Mouse (Mus musculus): ENCODE data around the gene Ubr4. TPM values are rescaled to one million over a fixed set of nuclear protein-coding genes. Genes with fewer than 3 reads are reported as not detected.

Ubr4 gene
- polyA plus RNA-seq, 1 experiment from 2014 or later, result 84.5 TPM

DNA sequence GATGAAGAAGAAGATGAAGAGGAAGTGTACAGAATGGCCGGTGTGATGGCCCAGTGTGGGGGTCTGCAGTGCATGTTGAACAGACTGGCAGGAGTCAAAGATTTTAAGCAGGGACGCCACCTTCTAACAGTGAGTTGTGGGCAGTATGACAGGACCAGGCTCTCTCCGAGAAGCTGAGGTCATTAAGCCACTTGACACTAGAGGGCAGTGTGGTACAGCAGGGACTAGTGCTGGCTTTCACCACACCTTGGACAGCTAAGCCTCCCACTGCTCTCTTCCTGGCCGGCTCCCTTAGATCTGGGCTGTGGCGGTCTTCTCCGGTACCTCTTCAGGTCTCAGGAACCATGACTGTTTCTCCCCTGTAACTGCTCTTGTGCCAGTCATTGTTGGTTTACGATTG is 117.8 kb downstream of the Ubr4 start:
- no peaks in the 10 kb centered on the region for H3K27me3 ChIP-seq (ENCODE audit: insufficient read depth, low read length)
- H3K4me1 ChIP-seq (ENCODE audit: insufficient read depth), result no peaks in the 10 kb centered on the region
- H3K4me3 ChIP-seq (ENCODE audit: low read depth, low read length), result no peak overlapping the region
- TF ChIP-seq CTCF (IDR thresholded peaks at IDR 0.05; ENCODE audit: low read depth), result peak; percentile 93
- ATAC-seq (ENCODE audit: insufficient read depth) (peak; percentile 82), DNase-seq (peak; percentile 93)
- no peaks in the 10 kb centered on the region for H3K9me3 ChIP-seq (ENCODE audit: low read depth, low read length)
- peaks cover 100% of the 10 kb centered on the region for H3K36me3 ChIP-seq (ENCODE audit: insufficient read depth)
- no peak overlapping the region for H3K4me2 ChIP-seq
- no peak overlapping the region for H3K27ac ChIP-seq (ENCODE audit: low read depth)
- WGBS, result 38% methylated on average over 7 of the region's 7 CpGs
- H3K9ac ChIP-seq, result no peak overlapping the region

DNA sequence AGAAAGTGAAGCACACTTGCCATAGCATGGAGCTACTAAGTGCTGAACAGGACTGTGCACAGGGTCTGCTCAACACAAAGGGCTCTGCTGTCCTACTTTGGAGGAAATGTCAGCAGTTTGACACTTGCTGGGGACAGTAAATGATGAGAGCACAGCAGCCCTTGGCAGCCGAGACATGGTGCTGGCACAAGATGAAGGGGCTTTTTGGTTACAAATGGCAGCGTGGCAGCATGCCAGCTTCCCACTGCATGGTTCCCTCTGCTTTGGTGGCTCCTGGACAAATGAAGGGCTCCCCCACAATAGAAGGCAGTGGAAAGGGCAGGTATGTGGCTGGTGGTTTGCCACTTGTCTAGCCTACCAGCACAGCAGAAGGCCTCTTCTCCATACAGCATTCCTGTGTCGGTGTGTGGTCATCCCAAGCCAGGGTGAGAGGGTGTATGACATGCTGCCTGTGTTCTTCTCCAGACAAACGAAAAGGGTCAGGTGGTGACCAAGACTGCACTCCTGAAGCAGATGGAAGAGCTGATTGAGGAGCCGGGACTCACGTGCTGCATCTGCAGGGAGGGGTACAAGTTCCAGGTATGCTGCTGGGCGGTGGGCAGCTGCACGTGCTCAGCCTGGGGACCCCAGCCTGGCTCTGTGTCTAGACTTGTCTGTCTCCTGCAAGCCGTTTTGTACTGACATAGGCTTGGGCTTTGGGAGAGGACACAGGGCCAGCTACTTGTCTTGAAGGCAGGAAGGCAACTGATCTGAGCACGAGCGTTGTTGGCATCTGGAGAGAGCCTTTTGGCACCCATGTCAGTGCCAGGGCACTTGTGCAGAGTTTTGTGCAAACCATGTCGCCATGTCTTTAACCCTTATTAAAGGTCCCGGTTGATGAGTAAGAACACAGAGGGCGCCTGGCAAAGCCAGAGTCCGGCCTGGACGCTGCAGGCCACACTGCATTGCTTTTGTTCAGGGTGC is 124.5 kb downstream of the Ubr4 start:
- 0 out of 2 replicates have a peak, but pooled peaks have one; percentile 11 for ATAC-seq (ENCODE audit: insufficient read depth)
- peaks cover 99% of the 10 kb centered on the region for H3K36me3 ChIP-seq (ENCODE audit: insufficient read depth)
- H3K4me3 ChIP-seq (ENCODE audit: low read depth, low read length), result no peak overlapping the region
- no peak overlapping the region for H3K9ac ChIP-seq
- WGBS, result 85% methylated on average over 16 of the region's 16 CpGs
- H3K27me3 ChIP-seq (ENCODE audit: insufficient read depth, low read length), result no peaks in the 10 kb centered on the region
- H3K4me2 ChIP-seq, result no peak overlapping the region
- no peaks in the 10 kb centered on the region for H3K9me3 ChIP-seq (ENCODE audit: low read depth, low read length)
- H3K4me1 ChIP-seq (ENCODE audit: insufficient read depth), result no peaks in the 10 kb centered on the region
- DNase-seq, result peak; percentile 60
- no peak for TF ChIP-seq CTCF (IDR thresholded peaks at IDR 0.05; ENCODE audit: low read depth)
- H3K27ac ChIP-seq (ENCODE audit: low read depth), result no peak overlapping the region

DNA sequence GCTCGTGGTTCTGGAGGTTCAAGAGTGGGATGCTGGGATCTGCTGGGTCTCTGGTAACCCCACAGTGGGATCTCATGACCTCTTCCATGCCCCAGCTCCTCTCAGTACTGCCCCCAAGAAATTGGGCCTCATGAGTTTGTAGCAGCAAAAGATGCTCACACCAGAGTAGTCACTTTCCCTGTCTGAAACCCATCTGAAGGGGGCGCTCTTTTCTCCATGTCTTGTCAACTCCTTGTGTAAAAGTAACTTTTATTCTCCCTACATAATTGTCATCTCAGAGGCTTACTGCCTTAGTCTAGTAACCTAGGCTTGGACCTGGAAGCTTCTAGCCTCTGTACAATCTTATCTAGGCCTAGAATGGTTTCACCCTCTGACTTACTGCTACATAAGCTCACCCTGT is 125.6 kb downstream of the Ubr4 start:
- Histone ChIP-seq H3K4me1 (ENCODE audit: insufficient read depth) (no peaks in the 10 kb centered on the region), H3K4me2 (no peak overlapping the region), H3K9me3 (ENCODE audit: low read depth, low read length) (no peaks in the 10 kb centered on the region), H3K36me3 (ENCODE audit: insufficient read depth) (peaks cover 99% of the 10 kb centered on the region), H3K27ac (ENCODE audit: low read depth) (no peak overlapping the region), H3K4me3 (ENCODE audit: low read depth, low read length) (no peak overlapping the region), H3K27me3 (ENCODE audit: insufficient read depth, low read length) (no peaks in the 10 kb centered on the region), H3K9ac (no peak overlapping the region)
- DNase-seq (peak; percentile 38), ATAC-seq (ENCODE audit: insufficient read depth) (no peak)
- WGBS, result 84% methylated on average over 2 of the region's 2 CpGs
- peak; percentile 39 for TF ChIP-seq CTCF (IDR thresholded peaks at IDR 0.05; ENCODE audit: low read depth)

DNA sequence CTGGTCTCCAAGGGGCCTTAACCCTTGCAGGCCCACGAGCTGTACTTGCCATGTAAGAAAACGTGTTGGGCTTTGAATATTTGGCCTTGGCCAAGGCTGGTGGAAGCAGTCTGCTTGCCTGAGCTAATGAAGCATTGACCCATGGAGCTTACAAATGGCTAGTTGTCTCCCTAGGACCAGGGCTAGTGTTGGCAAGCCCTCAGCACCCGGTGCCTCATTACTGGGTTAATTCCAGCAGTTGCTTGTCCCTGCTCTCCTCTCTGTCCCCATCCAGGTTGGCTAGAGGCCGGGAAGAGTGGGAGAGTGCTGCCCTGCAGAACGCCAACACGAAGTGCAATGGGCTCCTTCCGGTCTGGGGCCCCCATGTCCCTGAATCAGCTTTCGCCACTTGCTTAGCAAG is 126.8 kb downstream of the Ubr4 start:
- ATAC-seq (ENCODE audit: insufficient read depth) (no peak), DNase-seq (no peak)
- Histone ChIP-seq H3K4me1 (ENCODE audit: insufficient read depth) (no peaks in the 10 kb centered on the region), H3K9ac (no peak overlapping the region), H3K27ac (ENCODE audit: low read depth) (no peak overlapping the region), H3K36me3 (ENCODE audit: insufficient read depth) (peaks cover 99% of the 10 kb centered on the region), H3K27me3 (ENCODE audit: insufficient read depth, low read length) (no peaks in the 10 kb centered on the region), H3K4me3 (ENCODE audit: low read depth, low read length) (no peak overlapping the region), H3K9me3 (ENCODE audit: low read depth, low read length) (no peaks in the 10 kb centered on the region), H3K4me2 (no peak overlapping the region)
- TF ChIP-seq CTCF (IDR thresholded peaks at IDR 0.05; ENCODE audit: low read depth), result no peak
- WGBS, result 87% methylated on average over 8 of the region's 8 CpGs

DNA sequence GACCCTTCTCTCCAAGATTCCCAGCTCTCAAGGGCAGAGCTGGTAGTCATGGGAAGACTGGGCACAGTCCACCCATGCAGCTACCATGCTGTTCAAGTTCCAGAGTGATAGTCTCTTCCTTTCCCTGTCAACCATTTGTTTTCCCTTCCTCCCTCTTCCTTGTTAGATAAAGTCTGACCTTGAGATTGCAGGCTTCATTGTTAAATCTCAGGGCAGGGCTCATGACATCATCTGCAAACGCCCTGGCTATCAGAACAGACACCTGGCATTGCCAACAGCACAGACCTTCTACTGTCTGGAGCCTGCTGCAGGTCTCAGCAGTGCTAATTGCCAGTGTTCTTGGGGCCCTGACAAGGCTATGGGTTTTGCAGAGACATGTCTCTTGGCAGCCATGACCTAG is 129.0 kb downstream of the Ubr4 start:
- no peak overlapping the region for H3K9ac ChIP-seq
- ATAC-seq (ENCODE audit: insufficient read depth), result no peak
- WGBS, result 62% methylated on average over 1 of the region's 1 CpGs

DNA sequence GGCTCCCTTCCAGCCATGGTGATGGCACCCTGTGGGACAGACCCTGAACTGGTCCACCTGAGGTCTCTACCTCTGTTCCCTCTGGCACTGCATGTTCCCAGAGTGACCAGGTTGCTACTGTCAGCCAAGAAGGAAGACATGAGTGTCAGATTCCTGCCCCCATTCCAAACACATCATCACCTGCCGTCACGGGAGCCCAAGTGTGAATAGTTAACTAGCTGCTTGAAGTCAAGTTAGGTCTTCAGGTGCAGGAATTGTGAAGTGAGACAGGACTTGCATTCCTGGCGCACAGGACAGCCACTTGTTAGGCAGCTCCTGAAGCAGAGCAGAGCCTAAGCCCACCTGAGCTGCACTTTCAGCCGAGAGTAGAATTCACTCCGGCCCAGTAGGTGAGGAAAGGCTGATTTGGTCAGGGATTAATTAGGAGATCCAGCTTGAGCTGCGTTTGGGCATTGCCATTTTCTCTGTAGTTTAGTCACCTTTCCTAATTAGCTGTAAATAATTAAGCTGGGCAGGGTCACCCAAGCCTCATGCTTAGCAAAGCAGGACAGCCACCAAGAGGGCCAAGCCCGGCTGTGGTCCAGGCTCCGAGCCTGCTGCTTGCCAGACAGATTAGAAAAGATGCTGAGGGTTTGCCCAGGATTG is 131.2 kb downstream of the Ubr4 start:
- DNase-seq (no peak), ATAC-seq (ENCODE audit: insufficient read depth) (no peak)
- no peaks in the 10 kb centered on the region for H3K9me3 ChIP-seq (ENCODE audit: low read depth, low read length)
- no peak overlapping the region for H3K4me3 ChIP-seq (ENCODE audit: low read depth, low read length)
- WGBS, result 82% methylated on average over 8 of the region's 8 CpGs
- no peaks in the 10 kb centered on the region for H3K4me1 ChIP-seq (ENCODE audit: insufficient read depth)
- TF ChIP-seq CTCF (IDR thresholded peaks at IDR 0.05; ENCODE audit: low read depth), result no peak
- H3K4me2 ChIP-seq, result no peak overlapping the region
- H3K36me3 ChIP-seq (ENCODE audit: insufficient read depth), result peaks cover 99% of the 10 kb centered on the region
- no peaks in the 10 kb centered on the region for H3K27me3 ChIP-seq (ENCODE audit: insufficient read depth, low read length)
- no peak overlapping the region for H3K9ac ChIP-seq
- no peak overlapping the region for H3K27ac ChIP-seq (ENCODE audit: low read depth)

More for the DNA sequence above, 129.0 kb downstream of the Ubr4 start:
- H3K27ac ChIP-seq (ENCODE audit: low read depth), result no peak overlapping the region
- no peaks in the 10 kb centered on the region for H3K27me3 ChIP-seq (ENCODE audit: insufficient read depth, low read length)
- H3K9me3 ChIP-seq (ENCODE audit: low read depth, low read length), result no peaks in the 10 kb centered on the region
- no peaks in the 10 kb centered on the region for H3K4me1 ChIP-seq (ENCODE audit: insufficient read depth)
- TF ChIP-seq CTCF (IDR thresholded peaks at IDR 0.05; ENCODE audit: low read depth), result no peak
- DNase-seq, result no peak
- H3K4me2 ChIP-seq, result no peak overlapping the region
- no peak overlapping the region for H3K4me3 ChIP-seq (ENCODE audit: low read depth, low read length)
- H3K36me3 ChIP-seq (ENCODE audit: insufficient read depth), result peaks cover 99% of the 10 kb centered on the region

DNA sequence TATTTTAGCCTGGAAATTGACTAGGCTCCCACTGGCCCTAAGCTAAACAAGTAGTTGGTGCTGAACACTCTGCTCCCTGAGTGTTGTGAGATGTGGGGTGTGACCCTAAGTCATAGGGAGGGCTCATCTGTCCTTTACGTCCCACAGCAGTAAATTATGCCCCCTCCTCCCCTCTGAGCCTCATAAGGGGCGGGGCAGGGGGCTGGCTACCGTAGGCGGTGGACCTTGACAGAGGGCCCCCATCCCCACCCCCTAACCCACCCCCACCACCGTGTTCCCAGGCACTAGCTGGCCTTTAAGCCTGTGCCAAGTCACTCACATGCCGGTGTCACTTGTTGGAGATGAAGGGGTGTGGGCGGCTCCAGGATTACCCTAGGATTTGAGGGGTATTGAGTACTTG is 132.1 kb downstream of the Ubr4 start:
- H3K4me3 ChIP-seq (ENCODE audit: low read depth, low read length), result no peak overlapping the region
- no peak overlapping the region for H3K27ac ChIP-seq (ENCODE audit: low read depth)
- no peak for DNase-seq
- WGBS, result 75% methylated on average over 7 of the region's 7 CpGs
- no peak overlapping the region for H3K4me2 ChIP-seq
- H3K4me1 ChIP-seq (ENCODE audit: insufficient read depth), result no peaks in the 10 kb centered on the region
- no peak overlapping the region for H3K9ac ChIP-seq
- peaks cover 99% of the 10 kb centered on the region for H3K36me3 ChIP-seq (ENCODE audit: insufficient read depth)
- ATAC-seq (ENCODE audit: insufficient read depth), result no peak
- no peaks in the 10 kb centered on the region for H3K27me3 ChIP-seq (ENCODE audit: insufficient read depth, low read length)
- H3K9me3 ChIP-seq (ENCODE audit: low read depth, low read length), result no peaks in the 10 kb centered on the region
- no peak for TF ChIP-seq CTCF (IDR thresholded peaks at IDR 0.05; ENCODE audit: low read depth)

All from lung, embryonic 14.5 days (tissue).